Mouse (Mus musculus): Measurements from ENCODE around the gene Gm6358. TPM values are rescaled to one million over a fixed set of nuclear protein-coding genes. Genes with fewer than 3 reads are reported as not detected.
"Not testable (repeated sequence)": the region's sequence is repeated elsewhere in the genome, so short reads cannot be mapped to it uniquely, and the experiment has no call there.

Gene Gm6358
- not detected for total RNA-seq (2021)
- long read RNA-seq, experiment 1: 0 reads
- long read RNA-seq, experiment 2: 0 reads

GRCm38 (mm10) chr16:89140551-89140950 is at the start of gene Gm6358:
TSS of gene Gm6358 (plus strand) at chr16:89140851.
- no peak for DNase-seq (ENCODE audit: low spot score)

GRCm38 (mm10) chr16:89150786-89151185 is 10.1 kb downstream of the Gm6358 start, which contains the start of gene Gm10061:
TSS of gene Gm10061 (plus strand) at chr16:89151086.
- DNase-seq (ENCODE audit: low spot score): no peak

- DNase-seq (ENCODE audit: low spot score): no peak
Measured at GRCm38 (mm10) chr16:89157652-89158051, 17.0 kb downstream of the Gm6358 start, which contains the start of gene Gm9789. TSS of gene Gm9789 (plus strand) at chr16:89157952.

- DNase-seq (ENCODE audit: low spot score): not testable (repeated sequence)
Measured at GRCm38 (mm10) chr16:89169190-89169589, 28.5 kb downstream of the Gm6358 start, which contains the start of gene Gm7735. TSS of gene Gm7735 (plus strand) at chr16:89169490.

GRCm38 (mm10) chr16:89174435-89174834 is 33.8 kb downstream of the Gm6358 start, which contains the start of gene 1110057P08Rik:
TSS of gene 1110057P08Rik (plus strand) at chr16:89174735.
- no peak for DNase-seq (ENCODE audit: low spot score)

- no peak for DNase-seq (ENCODE audit: low spot score)
Measured at GRCm38 (mm10) chr16:89188621-89189020, 48.0 kb downstream of the Gm6358 start.

Other genes with a start within 250 kb of the Gm6358 start
- gene Krtap19-5, start 244.4 kb upstream of the Gm6358 start, total RNA-seq (2021): under 1 TPM in 1 of 2 experiments, not detected in 1; 0.53 TPM
- gene Krtap19-9b, start 208.6 kb upstream of the Gm6358 start, total RNA-seq (2021): not detected
- gene Krtap16-3, start 178.0 kb upstream of the Gm6358 start, total RNA-seq (2021): not detected
- gene Krtap22-2, start 130.1 kb upstream of the Gm6358 start, total RNA-seq (2021): not detected
- gene Gm10229, start 125.6 kb upstream of the Gm6358 start, total RNA-seq (2021): not detected
- not detected for gene Krtap6-1, start 109.2 kb upstream of the Gm6358 start, total RNA-seq (2021)
- gene Gm10228, start 99.4 kb upstream of the Gm6358 start, total RNA-seq (2021): not detected
- not detected for gene Krtap6-5, start 93.0 kb upstream of the Gm6358 start, total RNA-seq (2021)
- gene 1110025L11Rik, start 76.8 kb upstream of the Gm6358 start, total RNA-seq (2021): not detected
- gene Krtap6-3, start 56.8 kb upstream of the Gm6358 start, total RNA-seq (2021): not detected
- not detected for gene Gm10061, start 10.2 kb downstream of the Gm6358 start, total RNA-seq (2021)
- gene Gm9789, start 17.1 kb downstream of the Gm6358 start, total RNA-seq (2021): not detected
- not detected for gene Gm7735, start 28.6 kb downstream of the Gm6358 start, total RNA-seq (2021)
- gene 1110057P08Rik, start 33.9 kb downstream of the Gm6358 start, total RNA-seq (2021): not detected
- gene Krtap20-2, start 65.0 kb downstream of the Gm6358 start, total RNA-seq (2021): not detected